Mouse (Mus musculus) retina, postnatal 1 day (tissue): ENCODE measurements around the gene Creb5.

Experiments used
- DNase-seq: peaks from one replicate; pipeline ENCODE4 v3.0.0-alpha.2; 2012

Gene Creb5

DNA sequence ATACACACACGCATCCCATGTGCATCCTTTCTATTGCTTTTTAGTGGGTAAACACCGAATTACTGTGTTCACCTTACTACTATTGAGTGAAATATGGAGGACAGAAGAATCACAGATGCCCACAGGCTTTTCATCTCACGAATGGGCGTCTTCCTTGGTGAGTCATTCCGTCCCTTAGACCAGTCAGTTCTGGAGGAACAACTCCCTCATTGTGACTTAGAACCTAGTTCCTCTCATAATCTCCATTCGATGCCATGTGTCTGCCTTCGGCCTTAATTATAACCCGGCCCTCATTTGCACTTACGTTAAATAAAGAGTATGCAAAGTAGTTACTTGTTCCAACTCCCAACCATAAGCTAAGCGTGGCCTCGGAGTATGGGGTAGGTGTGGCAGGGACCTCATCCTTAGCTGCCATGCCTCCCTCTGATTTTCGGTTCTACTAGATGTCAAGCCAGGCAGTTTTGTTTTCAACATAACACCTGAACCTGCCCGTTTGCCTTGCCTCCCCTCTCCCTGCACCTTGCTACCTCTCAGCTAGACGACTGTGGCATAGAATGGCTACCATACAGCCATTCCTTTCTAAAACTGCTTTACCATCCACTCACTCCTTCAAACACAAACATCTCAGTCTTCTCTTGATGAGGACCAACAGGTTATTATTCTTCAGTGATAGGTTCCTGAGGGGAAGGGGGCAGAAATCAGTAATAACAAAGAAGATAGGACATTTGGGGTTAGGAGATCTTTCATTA is 422.8 kb downstream of the Creb5 start:
- DNase-seq, result no peak

DNA sequence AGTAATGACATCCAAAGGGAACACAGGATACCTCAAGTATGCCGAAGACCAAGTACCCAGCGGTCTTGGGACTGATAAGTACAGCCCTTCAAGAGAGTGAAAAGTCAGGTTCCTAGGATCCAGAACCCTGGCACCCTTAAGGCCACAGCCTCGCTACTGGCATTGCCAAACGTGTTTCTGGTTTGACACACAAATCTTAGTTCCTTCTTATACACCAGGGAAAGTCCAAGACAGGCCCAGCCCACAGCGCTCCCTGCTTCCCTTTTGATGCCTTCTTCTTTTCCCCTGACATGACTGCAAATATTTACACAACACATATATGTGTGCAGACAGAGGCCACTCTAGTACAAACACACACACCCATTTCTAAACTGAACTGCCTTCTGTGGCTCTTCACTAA is 423.5 kb downstream of the Creb5 start:
- no peak for DNase-seq

DNA sequence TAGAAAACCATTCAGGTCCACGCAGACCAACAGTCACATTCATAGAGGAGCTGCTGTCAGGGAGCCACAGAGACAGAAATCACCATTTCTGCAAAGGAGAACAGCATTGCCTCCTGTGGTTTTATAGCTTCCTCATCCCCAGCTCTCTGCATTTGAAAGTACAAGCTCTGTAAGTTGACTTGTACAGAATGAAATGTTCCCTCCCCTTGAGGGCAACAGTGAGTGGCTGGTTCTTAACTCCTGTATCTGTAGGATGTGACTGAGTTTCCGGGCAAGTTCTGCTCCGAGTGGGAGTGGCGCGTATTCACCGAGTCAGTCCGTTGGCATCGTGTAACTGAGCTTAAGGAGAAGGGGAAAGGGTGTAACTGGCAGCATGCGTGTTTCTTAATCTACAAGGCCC is 426.1 kb downstream of the Creb5 start:
- no peak for DNase-seq

DNA sequence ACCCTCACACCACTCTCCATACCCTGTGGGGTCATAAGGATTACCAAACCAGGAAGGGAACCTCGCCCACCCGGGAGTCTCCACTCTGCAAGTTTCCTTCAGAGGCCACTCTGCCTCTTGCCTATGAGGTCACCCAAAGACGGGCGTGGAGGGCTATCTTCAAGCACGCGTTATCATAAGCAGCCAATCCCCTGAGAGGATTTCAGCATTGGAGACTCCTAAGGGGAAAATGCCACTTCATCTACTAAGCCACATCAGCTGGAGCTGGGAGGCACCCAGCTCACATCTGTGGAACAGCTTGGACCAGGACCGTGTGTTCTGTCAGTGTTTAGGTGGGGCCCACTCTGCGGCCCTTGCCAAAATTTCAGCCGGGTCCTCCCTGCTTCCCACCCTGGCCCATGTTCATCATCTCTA is 427.8 kb downstream of the Creb5 start:
- DNase-seq, result no peak

DNA sequence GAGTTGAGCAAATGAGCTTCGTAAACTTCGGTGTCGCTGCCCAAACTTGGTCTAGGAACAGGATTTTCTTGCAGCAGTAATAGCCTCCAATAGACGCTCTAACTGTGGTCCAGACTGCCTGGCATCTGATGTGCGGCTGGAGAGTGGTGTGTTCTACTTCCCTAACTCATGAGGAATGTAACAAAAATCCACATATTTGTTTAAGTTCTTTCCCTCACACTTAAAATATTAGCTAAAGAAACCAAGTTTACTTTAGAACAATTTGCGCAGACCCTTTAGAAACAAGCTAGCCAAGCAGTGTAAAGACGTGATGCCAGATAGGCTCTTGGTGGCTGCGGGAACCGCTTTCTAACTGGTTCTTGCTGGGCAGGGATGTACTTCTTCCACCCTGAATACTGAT is 428.9 kb downstream of the Creb5 start:
- no peak for DNase-seq

DNA sequence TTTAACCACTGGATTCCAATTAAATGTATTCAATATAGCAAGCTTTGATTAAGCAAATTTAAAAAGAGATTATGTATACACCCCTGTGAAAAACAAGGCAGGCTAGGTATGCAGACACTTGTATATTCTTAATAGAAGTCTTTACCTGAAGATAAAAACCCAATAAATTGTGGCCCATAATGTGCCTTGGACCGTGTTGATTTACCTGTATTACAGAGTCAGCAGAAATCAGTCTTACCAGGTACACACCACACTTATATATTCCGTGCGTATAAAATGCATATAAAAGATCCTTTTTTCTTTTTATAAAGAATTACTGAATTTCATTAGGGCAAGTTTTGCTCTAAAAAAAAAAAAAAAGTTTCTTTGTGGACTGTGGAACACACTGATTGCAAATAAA is 432.9 kb downstream of the Creb5 start:
- no peak for DNase-seq

DNA sequence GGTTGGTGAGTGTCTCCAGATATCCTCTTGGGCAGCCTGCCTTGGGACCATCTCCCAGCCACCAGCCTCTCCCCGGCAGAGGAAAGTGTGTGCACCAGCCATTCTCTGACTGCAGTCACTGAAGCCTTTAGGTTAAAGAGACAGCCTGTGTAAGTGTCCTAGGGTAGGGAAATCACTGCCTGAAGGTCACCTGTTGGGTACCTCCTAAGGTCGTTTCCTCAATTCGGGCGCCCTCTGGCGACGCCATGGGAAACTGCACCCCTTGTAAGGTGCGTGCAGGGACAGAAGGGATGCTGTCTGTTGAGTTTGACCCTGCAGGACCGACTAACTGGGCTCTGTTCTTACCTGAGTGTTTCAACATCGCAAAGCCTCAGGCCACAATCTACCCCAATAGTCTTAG is 434.5 kb downstream of the Creb5 start:
- DNase-seq, result peak; percentile 72

DNA sequence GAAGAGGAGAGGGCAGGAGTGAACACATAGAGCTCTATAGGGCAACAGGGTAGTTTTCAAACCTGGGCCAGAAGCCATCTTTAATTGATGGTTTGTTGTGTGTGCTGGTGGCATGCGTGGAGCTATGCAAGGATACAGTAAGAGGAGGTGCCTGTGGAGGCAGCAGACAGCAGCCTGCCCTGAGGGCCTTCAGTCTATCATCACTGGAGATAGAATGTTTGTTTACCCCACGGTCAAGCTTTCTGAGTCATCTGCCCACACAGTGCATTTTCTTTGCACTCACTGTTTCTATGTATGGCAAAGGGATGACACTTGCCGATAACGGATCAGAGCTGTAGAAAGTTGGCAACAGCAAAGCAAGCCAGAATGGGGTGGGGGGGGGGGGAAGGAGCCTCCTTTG is 435.6 kb downstream of the Creb5 start:
- no peak for DNase-seq

DNA sequence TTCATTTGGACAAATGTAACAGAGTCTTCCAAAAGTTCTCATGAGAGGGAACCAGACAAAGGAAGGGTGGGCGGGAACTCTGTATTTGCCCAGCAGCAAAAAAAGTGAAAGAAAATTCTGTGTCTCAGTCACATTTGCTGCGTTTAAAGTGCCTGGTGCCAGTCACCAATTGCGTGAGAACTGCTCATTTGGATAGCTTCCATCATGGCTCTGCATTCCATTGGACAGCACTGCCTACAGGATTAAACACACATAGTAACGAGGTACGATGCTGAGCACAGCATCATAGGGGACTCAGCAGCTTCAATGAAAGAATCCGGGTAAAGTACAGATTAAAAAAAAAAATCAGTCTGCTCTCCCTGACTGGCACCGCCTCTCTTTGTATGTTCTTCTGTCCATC is 443.4 kb downstream of the Creb5 start:
- DNase-seq, result no peak

DNA sequence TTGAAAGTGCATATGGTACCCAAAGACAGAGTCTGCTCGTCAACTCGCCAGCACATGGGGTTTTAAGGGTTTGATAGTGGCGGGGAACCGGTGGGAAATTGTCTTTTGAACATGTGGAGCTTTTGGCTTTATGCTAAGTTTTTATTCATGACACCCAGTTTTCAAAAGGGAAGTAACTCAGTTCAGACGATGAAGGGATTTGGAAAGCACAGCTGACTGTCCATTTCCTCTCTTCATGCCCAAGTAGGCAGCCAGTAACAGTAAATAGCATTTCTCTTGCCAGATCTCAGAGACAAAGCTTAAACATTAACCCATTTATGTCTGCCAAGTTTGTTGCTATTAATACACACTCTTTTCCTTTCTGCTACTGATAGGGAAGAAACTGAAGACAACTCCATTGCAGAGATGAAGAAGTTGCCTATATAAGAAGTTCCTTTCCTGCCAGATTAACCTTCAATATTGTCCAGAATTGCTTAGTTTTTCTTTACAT is 444.0 kb downstream of the Creb5 start:
- DNase-seq, result no peak

DNA sequence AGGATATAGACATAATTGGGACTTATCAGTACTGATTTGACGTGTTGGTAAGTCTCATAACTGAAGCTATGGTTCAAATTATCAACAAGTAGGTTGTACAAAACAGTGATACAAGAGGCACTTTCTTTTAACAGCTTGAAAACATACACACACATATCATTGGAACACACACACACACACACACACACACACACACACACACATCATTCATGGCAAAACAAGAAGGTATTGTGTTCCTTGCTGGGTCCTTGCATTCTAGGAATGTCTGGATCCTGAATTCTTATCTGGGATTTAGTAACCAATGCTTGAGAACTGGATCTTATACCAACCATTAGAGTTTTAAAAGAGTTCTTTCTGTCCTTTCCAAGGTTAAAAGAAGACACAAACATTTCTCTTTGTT is 446.5 kb downstream of the Creb5 start:
- no peak for DNase-seq

DNA sequence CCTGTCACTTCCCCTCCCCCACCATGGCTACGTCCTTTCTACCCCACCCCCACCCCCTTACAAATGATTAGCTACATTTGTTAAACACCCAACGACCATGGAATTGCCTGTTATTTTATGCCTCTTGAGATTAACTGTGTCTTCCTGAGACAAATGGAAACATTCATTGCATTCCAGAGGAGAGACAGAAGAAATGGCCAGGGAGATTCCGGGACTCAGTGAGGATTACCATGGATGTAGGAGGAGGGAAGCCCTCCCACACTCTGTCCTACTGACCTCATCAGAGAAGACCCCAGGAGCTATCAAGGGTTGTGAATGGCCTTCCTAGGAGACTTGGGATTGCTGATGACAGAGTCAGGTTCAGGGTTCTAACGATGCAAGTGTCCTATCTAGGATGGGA is 446.9 kb downstream of the Creb5 start:
- DNase-seq, result no peak

DNA sequence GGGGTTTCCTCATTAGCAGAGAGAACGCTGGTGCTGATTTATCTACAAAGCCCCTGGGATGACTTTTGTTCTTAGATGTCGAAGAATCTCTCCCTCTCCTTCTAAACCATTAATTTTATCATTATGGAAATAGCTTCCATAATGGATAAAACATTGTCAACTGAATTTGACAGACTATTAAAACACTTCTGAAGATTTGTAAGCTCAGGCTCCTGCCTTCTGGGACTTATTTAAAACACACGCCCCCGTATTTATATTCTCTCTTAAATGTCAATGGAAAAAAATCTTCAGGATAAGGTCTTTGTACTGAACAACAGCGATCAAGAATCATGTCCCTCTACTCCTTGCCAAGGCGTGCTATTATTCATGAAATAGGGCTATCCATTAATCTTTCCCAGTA is 448.6 kb downstream of the Creb5 start:
- DNase-seq, result no peak

DNA sequence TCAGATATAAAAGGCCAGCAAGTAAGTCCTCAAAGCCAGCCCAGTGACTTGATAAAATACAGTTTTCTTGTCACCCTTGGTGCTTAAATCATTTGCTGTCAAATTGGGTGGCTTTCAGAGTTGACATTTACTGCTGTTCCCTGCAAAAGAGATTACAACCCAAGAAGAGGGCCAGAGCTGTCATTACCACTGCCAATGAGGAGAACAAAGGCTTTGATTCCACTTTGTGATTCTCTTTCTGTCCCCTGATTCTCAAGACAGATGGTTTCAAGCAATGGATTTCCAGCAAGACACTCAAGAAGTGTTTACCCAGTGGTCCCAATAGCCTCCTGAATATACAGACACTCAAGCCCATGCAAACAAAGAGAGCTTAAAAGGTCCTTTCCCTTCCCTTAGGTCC is 451.1 kb downstream of the Creb5 start:
- DNase-seq, result no peak

DNA sequence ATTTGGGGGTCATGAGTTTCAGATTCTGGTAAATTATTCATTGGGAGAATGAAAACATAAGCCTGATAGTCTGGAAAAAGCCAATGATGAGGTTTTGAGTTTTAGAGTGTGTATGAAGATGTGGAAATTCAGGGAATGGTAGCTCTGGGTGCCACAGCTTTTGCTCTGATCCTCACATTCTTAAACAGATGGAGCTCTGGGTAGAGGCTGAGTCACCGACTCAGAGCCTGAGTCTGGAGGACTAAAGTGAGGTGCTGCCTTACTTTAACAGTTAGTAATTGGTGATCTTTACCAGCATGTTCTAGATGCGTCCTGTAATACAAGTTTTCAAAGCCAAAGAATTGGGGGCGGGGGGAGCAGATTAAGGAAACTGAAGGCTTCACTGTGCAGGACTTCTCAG is 454.2 kb downstream of the Creb5 start:
- DNase-seq, result no peak
